Mouse (Mus musculus) heart, adult 2 months (tissue): ENCODE results near the gene Gm21987. TPM values are rescaled to one million over a fixed set of nuclear protein-coding genes. Genes with fewer than 3 reads are reported as not detected.
"Not testable (repeated sequence)": the region's sequence is repeated elsewhere in the genome, so short reads cannot be mapped to it uniquely, and the experiment has no call there.

Experiments
- DNase-seq, 2 experiments: peaks; one replicate each; pipeline ENCODE4 v3.0.0; 2021
- H3K27ac ChIP-seq: fragments of 200-600 bp; 2 replicates; pipeline ENCODE4 v1.8.1; 2022
- H3K27me3 ChIP-seq: fragments of 200-500 bp; 2 replicates; pipeline ENCODE4 v1.6.1; 2012; ENCODE audit warnings: mild to moderate bottlenecking, low read length, inconsistent platforms, mixed read lengths; ENCODE audit not compliant: control insufficient read depth, insufficient read depth
- H3K36me3 ChIP-seq: fragments of 200-500 bp; 2 replicates; pipeline ENCODE4 v1.6.1; 2012; ENCODE audit warnings: low read length, inconsistent platforms; ENCODE audit not compliant: control insufficient read depth, insufficient read depth
- H3K4me1 ChIP-seq: fragments of 200-500 bp; 2 replicates; pipeline ENCODE4 v1.6.1; 2011; ENCODE audit warnings: low read length; ENCODE audit not compliant: control insufficient read depth, insufficient read depth
- H3K4me3 ChIP-seq: fragments of 200-600 bp; 2 replicates; pipeline ENCODE4 v1.8.1; 2022
- H3K79me2 ChIP-seq: fragments of 200-500 bp; replicated peaks from 2 replicates; pipeline ENCODE4 v1.6.1; 2012; ENCODE audit warnings: mild to moderate bottlenecking, inconsistent platforms, low read length, moderate library complexity, mixed read lengths; ENCODE audit not compliant: control insufficient read depth, insufficient read depth
- H3K9ac ChIP-seq: fragments of 200-500 bp; 2 replicates; pipeline ENCODE4 v1.6.1; 2012; ENCODE audit warnings: low read depth, mild to moderate bottlenecking, control low read depth, inconsistent platforms, low read length, mixed read lengths
- CTCF ChIP-seq: fragments of 200-600 bp; IDR thresholded peaks from 2 replicates; pipeline ENCODE4 v1.8.1; 2022; ENCODE audit warnings: antibody characterized with exemption, mild to moderate bottlenecking, moderate library complexity
- EP300 ChIP-seq: fragments of 200-500 bp; IDR thresholded peaks from 2 replicates; pipeline ENCODE4 v1.6.1; 2011; ENCODE audit warnings: low read depth, low read length, control low read depth; ENCODE audit not compliant: insufficient read depth
- POLR2A ChIP-seq: fragments of 200-500 bp; IDR thresholded peaks from 2 replicates; pipeline ENCODE4 v1.6.1; 2011; ENCODE audit warnings: mild to moderate bottlenecking, low read depth, low read length, control low read depth; ENCODE audit not compliant: insufficient read depth
- WGBS: fragments of 180-500 bp; shearing (Covaris S2); methylation state at CpG from one replicate; pipeline ENCODE4 v1.1.7; 2018; 5-methylcytosine and 5-hydroxymethylcytosine counted together
- intact Hi-C: fragments of 180-260 bp; cut with DNase I; formaldehyde crosslinking; loops from one replicate; pipeline ENCODE4 v1.15.1; 2025
- polyA plus RNA-seq: library from polyadenylated mRNA; depleted of rRNA; stranded (reverse); fragments of >200 nt; gene quantifications from 2 replicates; pipeline ENCODE4 v1.2.3, GENCODE M21; 2012
- total RNA-seq, 2 experiments: library from RNA; stranded (reverse); gene quantifications; 2 replicates each; pipeline ENCODE4 v1.2.3; 2021

The Gm21987 gene
- total and polyA plus RNA-seq, 3 experiments: not detected

GRCm38 (mm10) chr16:38324311-38324710 lies 22.5 kb upstream of the Gm21987 start:
- 90% methylated on average over 15 of the region's 15 CpGs for WGBS
- H3K27me3 ChIP-seq: no peaks in the 10 kb centered on the region
- TF ChIP-seq EP300 (no peak), POLR2A (no peak), CTCF (no peak)
- no peak overlapping the region for H3K27ac ChIP-seq
- no peaks in the 10 kb centered on the region; the same call in 1 of the 2 replicates for H3K79me2 ChIP-seq
- H3K4me1 ChIP-seq: no peaks in the 10 kb centered on the region
- no peak overlapping the region for H3K4me3 ChIP-seq
- intact Hi-C loops: no loop called here
- no peaks in the 10 kb centered on the region for H3K36me3 ChIP-seq
- H3K9ac ChIP-seq: no peak overlapping the region
- no peak for DNase-seq

- H3K36me3 ChIP-seq: no peaks in the 10 kb centered on the region
- DNase-seq: no peak
- no peak overlapping the region for H3K9ac ChIP-seq
- H3K79me2 ChIP-seq: no peaks in the 10 kb centered on the region
- 86% methylated on average over 11 of the region's 11 CpGs for WGBS
- TF ChIP-seq EP300 (no peak), POLR2A (no peak), CTCF (no peak)
- no peaks in the 10 kb centered on the region for H3K4me1 ChIP-seq
- no peak overlapping the region for H3K4me3 ChIP-seq
- H3K27me3 ChIP-seq: no peaks in the 10 kb centered on the region
- no peak overlapping the region for H3K27ac ChIP-seq
- intact Hi-C loops: no loop called here
These were observed 20.0 kb upstream of the Gm21987 start for GRCm38 (mm10) chr16:38326778-38327397.

GRCm38 (mm10) chr16:38329340-38329739 lies 17.5 kb upstream of the Gm21987 start:
- no peaks in the 10 kb centered on the region for H3K4me1 ChIP-seq
- H3K27me3 ChIP-seq: no peaks in the 10 kb centered on the region
- DNase-seq: no peak
- H3K9ac ChIP-seq: no peak overlapping the region
- intact Hi-C loops: no loop called here
- H3K79me2 ChIP-seq: no peaks in the 10 kb centered on the region
- 83% methylated on average over 3 of the region's 3 CpGs for WGBS
- H3K36me3 ChIP-seq: no peaks in the 10 kb centered on the region
- TF ChIP-seq EP300 (no peak), CTCF (0 out of 2 replicates have a peak, but pooled peaks have one; percentile 5)
- no peak overlapping the region for H3K27ac ChIP-seq
- no peak overlapping the region for H3K4me3 ChIP-seq

GRCm38 (mm10) chr16:38334431-38334830 lies 12.4 kb upstream of the Gm21987 start:
- WGBS: 62% methylated on average over 6 of the region's 6 CpGs

GRCm38 (mm10) chr16:38338077-38338476 lies 8.8 kb upstream of the Gm21987 start:
- H3K36me3 ChIP-seq, H3K79me2 ChIP-seq, H3K9ac ChIP-seq, DNase-seq, H3K27ac ChIP-seq, intact Hi-C loops, H3K27me3 ChIP-seq, H3K4me3 ChIP-seq, H3K4me1 ChIP-seq: not testable (repeated sequence)
- peak; percentile 36 for TF ChIP-seq CTCF
- WGBS: 85% methylated on average over 4 of the region's 4 CpGs

More at GRCm38 (mm10) chr16:38334431-38334830, 12.4 kb upstream of the Gm21987 start:
- Histone ChIP-seq H3K79me2 (no peaks in the 10 kb centered on the region), H3K27ac (no peak overlapping the region), H3K9ac (no peak overlapping the region), H3K27me3 (no peaks in the 10 kb centered on the region), H3K4me1 (no peaks in the 10 kb centered on the region), H3K4me3 (no peak overlapping the region), H3K36me3 (no peaks in the 10 kb centered on the region)
- no peak for DNase-seq
- intact Hi-C loops: no loop called here
- TF ChIP-seq CTCF (no peak), POLR2A (no peak), EP300 (no peak)

GRCm38 (mm10) chr16:38341396-38342324 lies 5.2 kb upstream of the Gm21987 start, which contains the start of gene Maats1:
Gene Maats1 (minus strand): TSS chr16:38342143.
- Histone ChIP-seq H3K36me3 (peaks cover 3% of the 10 kb centered on the region), H3K27me3 (no peaks in the 10 kb centered on the region), H3K4me3 (no peak within 1 kb of the TSS), H3K27ac (no peak within 1 kb of the TSS; the same call in 1 of the 2 replicates), H3K4me1 (peaks cover 2% of the 10 kb centered on the region), H3K9ac (no peak within 1 kb of the TSS; the same call in 1 of the 2 replicates), H3K79me2 (no peaks in the 10 kb centered on the region)
- no peak for TF ChIP-seq EP300
- no peak for TF ChIP-seq POLR2A
- TF ChIP-seq CTCF: no peak
- peak; percentile 78 for DNase-seq
- 21% methylated on average over 30 of the region's 30 CpGs for WGBS
- intact Hi-C loops: loop anchor here (10.0 kb wide), 1 partner anchor 247 kb away; no protein-coding TSS in a partner anchor
